ENCODE assay signal across 29 mouse cellular contexts in the genomic region with DNA sequence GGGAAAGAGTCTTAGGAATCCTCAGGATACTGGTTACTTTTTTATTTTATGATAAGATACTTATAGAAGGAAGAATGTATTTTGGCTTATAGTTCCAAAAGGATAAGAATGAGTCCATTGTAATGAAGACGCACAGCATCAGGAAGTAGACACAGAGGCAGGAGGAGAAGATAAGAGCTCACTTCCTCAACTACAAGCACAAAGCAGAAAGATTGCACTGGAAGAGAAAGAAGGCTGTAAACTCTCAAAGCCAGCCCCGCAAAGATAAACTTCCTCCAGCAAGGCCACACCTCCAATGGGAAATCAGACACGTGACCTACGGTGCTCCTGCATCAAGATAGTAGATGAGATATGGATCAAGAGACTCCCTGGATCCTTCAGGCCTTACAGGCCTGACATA. TPM values are rescaled to one million over a fixed set of nuclear protein-coding genes. Genes with fewer than 3 reads are reported as not detected.
A peak's percentile ranks its signal among the peaks of the same experiment; 100 is the strongest.
DNase-seq lines count a peak whose midpoint lies in the region; ATAC-seq and TF ChIP-seq lines count a peak whose summit lies in the region.
"Had no signal": no experiment of that assay in that cellular context is flagged by ENCODE, and none has a peak within 500 bp of the region (broad histone marks: within the 10 kb centered on the region; RNA-seq: fewer than 3 reads in every experiment).

No protein-coding gene starts in this region.

- H3K9me3 ChIP-seq in MEL (replicated peaks; ENCODE audit: insufficient read depth, low read length), result no peaks in the 10 kb centered on the region
- H3K9me3 ChIP-seq in liver, postnatal 0 days (ENCODE audit: low read length), result no peaks in the 10 kb centered on the region
- H3K9me3 ChIP-seq: embryonic facial prominence, embryonic 12.5 days; embryonic facial prominence, embryonic 15.5 days; hindbrain, embryonic 10.5 days had no signal

- no peak for TF ChIP-seq RAD21 in MEL (IDR thresholded peaks at IDR 0.05; ENCODE audit: low read depth, low read length)

- no peaks in the 10 kb centered on the region; a peak in 1 of 4 replicates for H3K4me1 ChIP-seq in MEL (ENCODE audit: control insufficient read depth in 1 of 2, insufficient read depth in 2 of 2, low read length in 2 of 2)
- no peaks in the 10 kb centered on the region for H3K4me1 ChIP-seq in liver, postnatal 0 days (ENCODE audit: insufficient read depth)
- H3K4me1 ChIP-seq: embryonic facial prominence, embryonic 12.5 days; embryonic facial prominence, embryonic 15.5 days; hindbrain, embryonic 10.5 days had no signal

- no peak overlapping the region for H3K9ac ChIP-seq in MEL (ENCODE audit: control insufficient read depth, low read depth, low read length, poor library complexity, severe bottlenecking)
- no peak overlapping the region for H3K9ac ChIP-seq in liver, postnatal 0 days (replicated peaks)
- H3K9ac ChIP-seq: embryonic facial prominence, embryonic 12.5 days; embryonic facial prominence, embryonic 15.5 days; forebrain, postnatal 0 days; hindbrain, embryonic 14.5 days had no signal

- TF ChIP-seq CTCF in MEL (IDR thresholded peaks at IDR 0.05 in 2 of 3, conservative IDR thresholded peaks at IDR 0.05 in 1 of 3; ENCODE audit: control insufficient read depth in 1 of 3, insufficient read depth in 1 of 3, low read depth in 2 of 3, low read length in 3 of 3, poor library complexity in 1 of 3, severe bottlenecking in 1 of 3), result no peak
- no peak for TF ChIP-seq CTCF in liver, postnatal 0 days (IDR thresholded peaks at IDR 0.05; ENCODE audit: low read depth)

- no peak overlapping the region for H3K27ac ChIP-seq in MEL (ENCODE audit: control insufficient read depth, low read depth, low read length)
- no peak overlapping the region for H3K27ac ChIP-seq in liver, postnatal 0 days (ENCODE audit: low read depth)
- H3K27ac ChIP-seq: embryonic facial prominence, embryonic 12.5 days; embryonic facial prominence, embryonic 15.5 days; gastrocnemius, adult 2 months; heart, adult 2 months; hindbrain, embryonic 10.5 days; hindbrain, embryonic 14.5 days; hindbrain, postnatal 0 days had no signal

- H3K27me3 ChIP-seq in MEL (ENCODE audit: control insufficient read depth in 1 of 2, insufficient read depth in 2 of 2, low read length in 2 of 2), result no peaks in the 10 kb centered on the region
- no peaks in the 10 kb centered on the region for H3K27me3 ChIP-seq in liver, postnatal 0 days (ENCODE audit: insufficient read depth, low read length)
- H3K27me3 ChIP-seq: embryonic facial prominence, embryonic 12.5 days; embryonic facial prominence, embryonic 15.5 days had no signal

- no peak for TF ChIP-seq POLR2A in MEL (IDR thresholded peaks at IDR 0.05; ENCODE audit: control insufficient read depth in 1 of 2, insufficient read depth in 1 of 2, low read depth in 1 of 2, low read length in 2 of 2, poor library complexity in 1 of 2)

- H3K4me3 ChIP-seq in MEL (ENCODE audit: control insufficient read depth in 1 of 2, insufficient read depth in 1 of 2, low read depth in 2 of 2, low read length in 2 of 2), result no peak overlapping the region
- no peak overlapping the region for H3K4me3 ChIP-seq in liver, postnatal 0 days (ENCODE audit: low read depth, low read length)
- H3K4me3 ChIP-seq: embryonic facial prominence, embryonic 12.5 days; embryonic facial prominence, embryonic 15.5 days; gastrocnemius, adult 2 months; heart, adult 2 months; hindbrain, embryonic 10.5 days had no signal

- peak; percentile 75 for ATAC-seq in common myeloid progenitor, adult 5-6 weeks (replicated peaks; ENCODE audit: low read depth, poor library complexity, severe bottlenecking)
- ATAC-seq in megakaryocyte, adult 5-6 weeks (ENCODE audit: poor library complexity, severe bottlenecking), result peak; percentile 38
- no peak for ATAC-seq in liver, postnatal 0 days
- ATAC-seq: forebrain, embryonic 14.5 days; forebrain, postnatal 0 days; hindbrain, postnatal 0 days; inflammation-experienced regulatory T-cells, adult 6 months; intestine, embryonic 16.5 days had no signal

- peak; percentile 32 for DNase-seq in MEL (ENCODE audit: low read depth, low spot score)
- DNase-seq in liver, postnatal 0 days, result no peak
- no peak for DNase-seq in adrenal gland, postnatal 36 days
- no peak for DNase-seq in lung, postnatal 10 days
- DNase-seq: adrenal gland, adult 2 months; adrenal gland, postnatal 14 days; cerebellum, adult 11-12 months; cerebellum, adult 8-10 months; cerebellum, postnatal 36 days; forebrain, postnatal 0 days; gastrocnemius, adult 2 months; heart, adult 2 months had no signal

- no peaks in the 10 kb centered on the region for H3K36me3 ChIP-seq in MEL (ENCODE audit: control insufficient read depth in 1 of 2, insufficient read depth in 2 of 2, low read length in 2 of 2)
- H3K36me3 ChIP-seq in liver, postnatal 0 days (replicated peaks; ENCODE audit: insufficient read depth, low read length), result no peaks in the 10 kb centered on the region
- H3K36me3 ChIP-seq: embryonic facial prominence, embryonic 12.5 days; embryonic facial prominence, embryonic 15.5 days; hindbrain, embryonic 10.5 days had no signal

- H3K79me2 ChIP-seq in MEL (ENCODE audit: control insufficient read depth, insufficient read depth, low read length, poor library complexity), result no peaks in the 10 kb centered on the region

- no peak overlapping the region for H3K4me2 ChIP-seq in liver, postnatal 0 days (ENCODE audit: low read depth, low read length)
- H3K4me2 ChIP-seq: embryonic facial prominence, embryonic 12.5 days; embryonic facial prominence, embryonic 15.5 days; heart, embryonic 11.5 days; hindbrain, embryonic 14.5 days had no signal

- 24% methylated on average over 4 of the region's 4 CpGs for WGBS in liver, postnatal 0 days (ENCODE audit: insufficient replicate concordance)

- TF ChIP-seq EP300 in MEL (IDR thresholded peaks at IDR 0.05; ENCODE audit: low read depth in 1 of 2, low read length in 2 of 2), result 0 out of 4 replicates have a peak, but pooled peaks of 1 of the 2 experiments have one; percentile 30
- TF ChIP-seq EP300 in liver, postnatal 0 days (IDR thresholded peaks at IDR 0.05; ENCODE audit: low read depth), result no peak

TF ChIP-seq in MEL, 35 proteins besides CTCF, POLR2A, EP300 and RAD21:
- TF ChIP-seq GATA1 (IDR thresholded peaks at IDR 0.05; ENCODE audit: low read depth, low read length), result peak; percentile 61
- no peak for TF ChIP-seq TBP (IDR thresholded peaks at IDR 0.05; ENCODE audit: low read depth, low read length)
- TF ChIP-seq GABPA (IDR thresholded peaks at IDR 0.05; ENCODE audit: low read depth, low read length), result no peak
- TF ChIP-seq USF1 (IDR thresholded peaks at IDR 0.05; ENCODE audit: low read depth, low read length), result 0 out of 2 replicates have a peak, but pooled peaks have one; percentile 38

RNA-seq across cellular contexts. Expression of a gene that starts 30.4 kb away (rescaled TPM):
- not detected in 2 replicates for total RNA-seq in MEL (2012; rRNA removed)
- not detected for polyA plus RNA-seq in MEL (2012; ENCODE audit: insufficient read depth in 1 of 2, insufficient read length in 2 of 2, low read depth in 1 of 2, low replicate concordance in 2 of 2, missing spikeins in 1 of 2)
- total RNA-seq in common myeloid progenitor, adult 5-6 weeks (2017), result not detected in 2 replicates
- total RNA-seq in megakaryocyte, adult 5-6 weeks (2015), result not detected in 2 replicates
- not detected in 2 replicates for total RNA-seq in megakaryocyte, adult 5-6 weeks (2017)
- not detected in 2 replicates for polyA plus RNA-seq in liver, postnatal 0 days (2015; fragmentation: Nextera tagmentation; extraction: Ambion mirVana)
- not detected for total RNA-seq in adrenal gland, postnatal 36 days (2021)
- total RNA-seq: adrenal gland, adult 2 months; adrenal gland, postnatal 14 days; ES-E14; gastrocnemius, adult 2 months had no signal
- polyA plus RNA-seq: adrenal gland, adult 2 months; brain, embryonic 14.5 days; forebrain, embryonic 11.5 days; forebrain, embryonic 14.5 days; forebrain, postnatal 0 days; frontal cortex, adult 2 months; heart, embryonic 11.5 days; heart, embryonic 14.5 days; heart, postnatal 0 days; hindbrain, embryonic 10.5 days; hindbrain, embryonic 14.5 days; hindbrain, postnatal 0 days; inflammation-experienced regulatory T-cells, adult 6 months; intestine, embryonic 16.5 days had no signal

RNA-seq across cellular contexts. Expression of a gene that starts 52.0 kb away (rescaled TPM):
- 7.6 and 8.5 TPM in 2 replicates for total RNA-seq in MEL (2012; rRNA removed)
- polyA plus RNA-seq in MEL (2012; ENCODE audit: insufficient read depth in 1 of 2, insufficient read length in 2 of 2, low read depth in 1 of 2, low replicate concordance in 2 of 2, missing spikeins in 1 of 2), result 10 to 100 TPM; 12.2 to 61.8 TPM
- 9.8 and 11.8 TPM in 2 replicates for total RNA-seq in common myeloid progenitor, adult 5-6 weeks (2017)
- 5.4 and 6.8 TPM in 2 replicates for total RNA-seq in megakaryocyte, adult 5-6 weeks (2015)
- 4.1 and 4.9 TPM in 2 replicates for total RNA-seq in megakaryocyte, adult 5-6 weeks (2017)
- 3.6 and 3.9 TPM in 2 replicates for polyA plus RNA-seq in liver, postnatal 0 days (2015; fragmentation: Nextera tagmentation; extraction: Ambion mirVana)
- 10 to 100 TPM; 27.3 to 28.0 TPM for total RNA-seq in adrenal gland, postnatal 36 days (2021)
